Mouse (Mus musculus): ENCODE measurements around the gene Asic2.

Gene Asic2

DNA sequence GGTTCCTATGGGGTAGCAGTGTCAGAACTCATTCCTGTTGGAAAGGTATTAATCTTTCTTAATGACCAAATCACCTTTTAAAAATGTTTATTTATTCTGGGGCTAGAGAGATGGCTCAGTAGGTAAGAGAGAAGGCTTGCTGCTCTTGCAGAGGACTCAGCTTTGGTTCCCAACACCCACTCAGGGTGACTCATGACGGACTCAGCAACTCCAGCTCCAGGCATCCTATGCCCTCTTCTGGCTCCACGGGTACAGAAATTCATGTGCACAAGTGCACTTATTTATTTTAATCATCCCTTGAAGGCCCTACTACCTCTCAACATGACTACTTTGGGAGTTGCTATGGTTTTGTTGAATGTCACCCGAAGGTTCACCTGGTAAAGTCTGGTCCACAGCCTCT is 780.4 kb downstream of the Asic2 start:
- DNase-seq (ENCODE audit: low spot score): no peak

DNA sequence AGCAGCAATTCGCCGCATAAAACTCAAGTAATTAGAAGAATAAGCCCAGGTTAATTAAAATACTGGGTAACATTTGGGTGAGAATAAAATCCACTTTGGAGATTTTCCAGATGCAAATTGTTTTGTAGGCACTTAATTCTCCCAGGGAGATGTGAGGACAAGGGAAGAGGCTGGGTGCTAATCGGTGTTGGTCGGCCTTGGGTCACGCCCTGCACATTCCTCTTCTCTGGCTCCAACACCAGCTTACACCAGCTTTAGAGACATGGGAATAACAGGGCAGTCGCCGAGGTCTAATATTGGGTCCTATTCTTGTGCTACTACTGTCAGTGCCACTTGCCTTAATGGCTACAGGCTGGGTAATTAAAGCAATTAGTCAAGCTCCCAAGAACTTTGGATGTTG is 783.5 kb downstream of the Asic2 start:
- no peak for DNase-seq (ENCODE audit: low spot score)

DNA sequence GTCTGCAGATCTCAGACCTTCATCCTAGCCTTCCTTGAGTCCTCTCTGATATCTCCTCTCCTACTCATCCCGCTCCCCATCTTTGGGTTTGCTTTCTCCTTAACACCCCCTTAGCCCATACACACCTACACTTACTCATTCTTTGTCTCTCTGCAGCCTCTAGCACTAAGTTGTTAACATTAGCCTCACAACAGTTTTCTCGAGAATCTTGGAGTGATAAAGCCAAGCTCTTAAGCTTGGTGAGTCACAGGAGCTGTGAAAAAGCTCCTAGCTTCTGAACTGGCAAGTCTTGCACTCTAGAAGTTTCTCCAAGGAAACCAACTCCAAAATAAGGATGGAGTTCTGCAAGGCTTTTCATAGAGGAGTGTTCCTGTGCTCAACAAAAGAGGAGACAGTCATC is 803.4 kb downstream of the Asic2 start:
- DNase-seq (ENCODE audit: low spot score): no peak

DNA sequence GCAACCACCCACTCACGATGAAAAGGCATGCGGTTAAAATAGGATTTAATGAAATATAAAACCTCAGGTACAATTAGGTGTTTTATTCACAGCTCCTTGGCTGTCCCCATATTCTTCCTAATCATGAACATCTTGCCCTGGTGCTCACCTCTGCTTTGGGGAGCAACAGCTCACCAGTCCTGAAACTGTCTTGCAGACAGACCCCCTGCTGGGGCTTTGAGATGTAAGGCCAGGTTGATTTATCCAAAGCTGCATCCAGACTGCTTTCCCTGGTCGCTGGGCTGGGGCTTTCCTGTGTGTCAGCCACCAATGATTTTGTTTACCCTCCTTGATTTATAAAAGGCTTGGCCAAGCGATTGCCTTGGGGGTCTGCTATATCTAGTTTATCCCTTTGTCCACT is 805.2 kb downstream of the Asic2 start:
- no peak for DNase-seq (ENCODE audit: low spot score)

DNA sequence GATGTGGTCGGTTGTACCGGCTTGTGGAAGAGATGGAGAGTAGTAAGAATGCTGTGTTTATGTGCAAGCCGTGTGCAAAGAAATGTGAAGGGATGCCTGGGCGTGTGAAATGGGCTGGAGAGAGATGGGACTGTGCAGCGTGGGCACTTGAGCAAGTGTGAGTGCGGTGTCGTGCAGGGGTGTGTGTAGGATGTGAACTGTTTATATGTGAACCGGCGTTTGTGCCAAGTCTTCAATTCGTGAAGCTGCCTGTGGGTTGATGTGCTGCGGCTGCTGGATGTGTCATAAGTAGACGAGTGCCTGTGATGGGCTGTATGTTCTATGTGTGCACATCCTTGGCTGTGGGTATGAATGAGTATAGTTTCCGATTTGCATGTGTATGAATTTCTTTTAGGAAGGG is 814.4 kb downstream of the Asic2 start:
- DNase-seq (ENCODE audit: low spot score): peak; percentile 66

DNA sequence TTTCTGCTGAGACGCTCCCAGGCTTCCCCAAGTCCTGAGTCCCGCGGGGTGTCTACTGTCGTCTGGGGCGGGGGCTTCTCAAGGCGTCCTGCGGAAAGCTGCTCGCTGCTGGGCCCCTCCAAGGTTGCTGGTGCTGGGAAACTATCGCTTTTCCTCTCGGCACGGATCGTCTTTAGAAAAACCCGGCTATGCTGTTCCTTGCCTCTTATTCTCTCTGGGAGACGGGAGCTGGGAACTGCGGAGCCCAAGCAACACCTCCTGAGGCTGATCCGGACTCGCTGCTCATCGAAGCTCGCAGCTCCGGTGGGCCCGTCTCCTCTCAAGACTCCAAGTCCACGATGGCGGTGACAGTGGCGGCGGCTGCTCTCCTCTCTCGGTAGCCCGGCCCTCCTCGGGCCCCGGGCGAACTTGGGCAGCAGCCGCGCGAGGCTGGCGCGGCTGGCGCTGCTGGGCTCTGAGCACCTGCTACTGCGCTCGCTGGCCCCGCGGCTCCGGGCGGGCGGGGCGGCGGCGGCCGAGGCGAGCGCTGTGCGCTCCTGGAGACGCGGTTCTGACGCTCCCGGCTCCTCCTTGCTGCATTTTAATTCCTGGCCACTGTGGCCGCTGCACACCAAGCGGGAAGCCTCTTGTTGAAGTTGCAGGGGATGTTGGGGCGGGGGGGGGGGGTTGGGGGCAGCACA is 815.0 kb downstream of the Asic2 start:
- peak; percentile 58 for DNase-seq (ENCODE audit: low spot score)

DNA sequence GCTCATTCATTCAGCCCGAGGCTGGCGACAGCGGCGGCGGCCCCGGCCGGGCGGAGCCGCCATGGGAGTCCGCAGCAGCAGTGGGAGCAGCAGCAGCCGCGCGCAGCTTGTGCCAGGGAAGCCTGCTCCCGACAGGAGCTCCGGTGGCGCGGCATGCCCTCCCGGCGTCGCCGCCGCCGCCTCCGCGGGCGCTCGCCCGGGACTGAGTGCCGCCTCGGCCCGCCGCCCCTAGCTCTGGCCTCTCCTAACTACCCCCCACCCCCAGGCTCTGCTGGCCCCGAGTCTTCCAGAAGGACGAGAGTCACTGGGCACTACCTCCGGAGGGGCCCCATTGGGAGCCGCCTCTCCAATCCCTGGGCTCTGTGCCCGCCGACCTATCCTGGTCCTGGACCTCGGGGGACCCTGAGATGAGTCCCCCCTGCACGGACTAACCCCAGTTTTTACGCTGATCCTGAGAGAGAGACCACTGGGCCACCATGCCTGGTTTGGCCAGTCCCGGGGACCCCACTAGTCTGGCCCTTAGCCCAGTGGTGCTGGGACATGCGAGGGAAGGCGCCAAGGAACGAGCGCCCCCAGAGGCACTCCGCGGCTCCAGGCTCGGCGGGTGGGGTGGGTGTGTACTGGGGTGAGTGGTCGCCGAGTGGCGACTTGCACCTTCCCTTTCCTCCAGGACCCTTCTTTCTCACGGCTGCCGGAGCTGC is 815.6 kb downstream of the Asic2 start:
- peak; percentile 30 for DNase-seq (ENCODE audit: low spot score)

DNA sequence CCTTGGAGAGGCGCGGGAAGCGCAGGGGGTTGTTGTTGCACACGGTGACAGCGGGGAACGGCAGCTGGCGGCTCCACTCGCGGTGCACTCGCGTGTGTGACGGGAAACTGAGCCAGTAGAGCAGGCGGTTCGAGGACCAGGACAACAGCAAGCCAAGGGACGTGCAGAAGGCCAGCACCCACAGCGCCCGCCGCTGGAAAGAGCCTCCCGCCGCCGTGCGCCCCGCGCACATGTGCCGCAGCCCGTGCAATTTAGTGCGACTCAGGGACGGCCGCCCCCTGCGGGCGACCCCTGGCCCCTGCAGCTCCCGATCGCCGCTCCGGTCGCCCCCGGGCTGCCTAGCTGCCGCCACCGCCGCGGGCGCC is 816.3 kb downstream of the Asic2 start:
- peak; percentile 34 for DNase-seq (ENCODE audit: low spot score)

DNA sequence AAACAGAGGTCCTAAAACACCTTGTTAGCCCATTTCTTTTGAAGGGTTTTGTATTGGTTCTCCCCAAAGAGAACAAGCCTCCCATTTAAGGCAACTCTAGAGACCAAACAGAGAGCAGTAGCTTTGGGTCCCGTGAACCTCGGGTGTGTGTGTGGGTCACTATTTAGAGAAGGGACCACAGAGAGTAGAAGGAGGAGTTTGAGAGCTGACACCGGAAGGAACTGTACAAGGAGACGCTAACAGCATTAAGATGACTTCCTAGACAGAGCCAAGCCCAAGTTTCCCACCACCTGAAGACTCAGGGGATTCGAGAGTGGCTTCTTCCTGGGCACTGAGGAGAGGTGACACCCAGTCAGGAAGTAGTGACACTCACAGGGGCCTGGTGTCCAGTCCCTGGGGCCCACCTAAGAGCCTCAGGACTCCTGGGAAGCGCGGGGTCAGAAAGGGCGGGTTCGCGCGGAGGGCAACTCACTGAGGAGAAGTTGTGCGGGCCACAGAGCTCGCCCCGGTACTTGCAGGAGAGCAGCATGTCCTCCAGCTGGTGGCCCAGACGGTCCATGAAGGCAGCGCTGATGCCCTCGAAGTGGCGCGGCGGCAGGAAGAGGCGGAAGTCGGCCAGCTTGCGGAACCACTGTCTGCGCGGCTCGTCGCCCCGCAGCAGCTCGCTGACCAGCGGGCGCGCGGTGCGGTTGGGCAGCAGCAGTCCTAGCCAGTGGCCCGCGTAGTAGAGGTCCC is 816.8 kb downstream of the Asic2 start:
- no peak for DNase-seq (ENCODE audit: low spot score)

DNA sequence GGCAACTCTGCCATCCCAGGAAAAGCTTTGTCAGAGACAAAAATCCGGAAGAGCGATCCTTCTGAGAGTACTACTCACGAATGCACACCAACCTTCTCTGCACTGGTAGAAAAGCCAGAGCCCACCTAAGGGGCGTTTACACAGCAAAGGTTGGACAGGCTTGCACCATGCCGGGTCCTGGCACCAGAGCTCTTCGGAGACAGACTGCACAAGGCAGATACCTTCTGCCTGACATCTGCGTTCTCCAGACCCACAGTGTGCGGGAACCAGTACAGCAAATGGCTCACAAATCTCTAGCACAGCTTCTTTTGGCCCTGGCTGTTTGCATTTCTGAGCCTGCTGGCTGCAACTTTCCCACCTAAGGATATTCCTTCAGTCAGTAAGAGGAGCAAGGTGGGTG is 817.6 kb downstream of the Asic2 start:
- DNase-seq (ENCODE audit: low spot score): no peak

DNA sequence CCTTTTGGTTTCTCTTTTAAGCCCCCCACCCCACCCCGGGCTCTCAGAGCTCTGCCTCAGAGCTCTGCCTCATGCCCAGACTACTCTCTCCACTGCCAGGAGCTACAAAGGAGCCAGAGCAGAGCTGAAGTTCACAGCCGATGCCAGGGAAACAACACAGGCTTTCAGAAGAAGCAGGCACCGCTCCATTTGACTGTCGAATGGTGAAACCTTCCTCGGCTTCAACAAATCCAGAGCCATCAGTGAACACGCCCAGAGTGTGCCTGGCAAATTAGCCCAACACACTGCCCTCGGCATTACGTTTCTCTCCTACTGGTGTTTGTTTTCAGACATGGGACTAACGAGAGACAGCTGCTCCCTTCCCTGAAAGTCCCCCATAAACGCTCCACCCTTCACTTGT is 819.8 kb downstream of the Asic2 start:
- no peak for DNase-seq (ENCODE audit: low spot score)

DNA sequence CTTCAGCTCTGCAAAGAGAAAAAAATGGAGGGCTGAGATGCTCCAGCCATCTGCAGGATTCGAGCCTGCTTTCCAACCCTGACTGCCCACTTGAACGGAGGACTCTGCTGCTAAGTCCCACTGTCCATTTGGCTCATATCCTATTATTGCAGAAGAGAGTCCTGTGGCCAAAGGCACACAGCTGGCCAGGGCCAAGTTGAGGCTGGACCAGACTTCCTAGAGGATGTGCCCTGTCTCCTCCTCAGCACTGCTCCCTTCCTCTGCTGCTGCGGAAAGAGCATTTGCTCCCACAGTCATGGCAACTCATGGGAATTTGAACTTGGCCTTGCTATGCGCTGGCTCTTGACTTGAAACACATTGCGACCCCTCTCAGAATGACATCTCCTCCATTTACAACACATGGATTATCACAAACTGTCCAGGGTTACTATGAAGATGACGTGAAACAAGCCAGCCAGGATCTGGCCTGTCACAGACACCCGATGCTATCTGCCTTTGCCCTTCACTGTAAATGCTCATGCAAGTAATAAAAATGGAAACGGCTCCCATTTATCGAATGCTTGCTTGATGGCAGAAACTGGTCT is 821.6 kb downstream of the Asic2 start:
- DNase-seq (ENCODE audit: low spot score): no peak

DNA sequence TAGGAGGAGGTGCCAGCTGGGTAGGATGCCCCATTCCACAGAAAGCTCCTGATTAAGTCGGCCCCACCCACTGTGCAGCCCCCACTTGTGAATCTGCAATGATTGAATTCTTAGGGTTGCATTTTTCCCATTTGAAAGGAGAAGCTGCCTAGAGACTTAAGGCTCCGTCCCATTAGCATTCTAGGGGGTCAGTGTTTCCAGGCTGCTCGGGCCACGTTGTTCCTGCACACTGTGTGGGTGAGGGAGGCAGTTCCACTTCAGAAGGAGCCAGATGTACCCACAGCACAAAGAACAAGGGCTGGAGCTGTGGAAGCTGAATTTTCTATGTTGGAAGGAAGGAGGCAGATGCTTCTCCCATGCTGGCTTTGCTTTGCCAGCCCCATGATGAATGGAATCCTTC is 833.1 kb downstream of the Asic2 start:
- DNase-seq (ENCODE audit: low spot score): peak; percentile 46

DNA sequence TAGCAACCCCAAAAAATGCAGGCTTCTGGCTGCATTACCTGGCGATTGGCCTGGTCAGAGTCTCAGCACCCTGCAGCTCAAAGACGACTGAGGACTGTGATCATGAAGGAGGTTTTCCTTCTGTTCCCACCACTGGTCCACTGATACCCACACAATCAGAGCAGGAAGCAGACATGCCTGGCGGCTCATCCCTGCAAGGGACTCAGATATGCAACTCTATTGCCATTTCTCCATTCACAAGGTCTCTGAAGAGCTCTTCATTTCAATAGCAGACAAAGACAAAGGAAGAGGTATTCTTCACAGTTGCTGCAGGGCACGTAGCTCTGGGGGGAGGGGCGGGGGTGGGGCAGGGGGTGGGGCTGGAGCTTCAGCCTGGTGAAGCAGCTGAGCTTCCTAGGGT is 834.3 kb downstream of the Asic2 start:
- no peak for DNase-seq (ENCODE audit: low spot score)

DNA sequence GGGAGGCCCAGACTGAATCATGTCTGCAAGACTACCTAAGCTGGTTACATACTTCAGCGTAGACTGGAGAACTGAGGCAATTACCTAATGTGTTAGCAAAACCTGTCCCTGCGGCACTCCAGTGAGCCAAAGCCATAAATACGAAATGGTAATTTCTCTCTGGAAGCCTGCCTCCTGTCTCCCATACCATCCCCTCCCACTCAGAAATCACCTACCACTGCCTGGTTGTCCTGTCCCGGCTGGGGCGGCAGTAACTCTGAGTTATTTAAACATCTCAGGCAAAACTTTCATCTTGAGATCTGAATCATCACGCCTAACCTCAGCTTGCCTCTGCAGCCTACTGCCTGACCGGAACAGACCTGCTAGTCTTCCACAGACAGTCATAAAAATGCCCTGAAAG is 835.6 kb downstream of the Asic2 start:
- DNase-seq (ENCODE audit: low spot score): no peak

DNA sequence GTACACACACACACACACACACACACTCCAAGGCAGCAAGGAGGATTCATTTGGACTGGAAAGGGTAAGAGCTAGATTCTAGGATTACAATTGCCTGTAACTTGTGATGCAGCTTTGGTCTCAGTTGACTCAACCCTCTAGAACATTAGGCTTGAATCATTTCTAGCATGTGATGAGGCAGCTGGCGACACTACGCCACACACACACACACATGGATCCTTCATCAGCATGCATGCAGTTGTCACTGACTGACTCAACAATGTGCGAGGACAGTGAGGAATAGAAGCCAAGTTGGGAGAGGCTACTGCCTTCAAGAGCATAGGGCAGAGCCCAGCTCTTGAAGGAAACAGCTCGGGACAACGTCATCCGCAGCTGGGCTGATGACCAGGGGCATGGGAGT is 843.9 kb downstream of the Asic2 start:
- no peak for DNase-seq (ENCODE audit: low spot score)

DNA sequence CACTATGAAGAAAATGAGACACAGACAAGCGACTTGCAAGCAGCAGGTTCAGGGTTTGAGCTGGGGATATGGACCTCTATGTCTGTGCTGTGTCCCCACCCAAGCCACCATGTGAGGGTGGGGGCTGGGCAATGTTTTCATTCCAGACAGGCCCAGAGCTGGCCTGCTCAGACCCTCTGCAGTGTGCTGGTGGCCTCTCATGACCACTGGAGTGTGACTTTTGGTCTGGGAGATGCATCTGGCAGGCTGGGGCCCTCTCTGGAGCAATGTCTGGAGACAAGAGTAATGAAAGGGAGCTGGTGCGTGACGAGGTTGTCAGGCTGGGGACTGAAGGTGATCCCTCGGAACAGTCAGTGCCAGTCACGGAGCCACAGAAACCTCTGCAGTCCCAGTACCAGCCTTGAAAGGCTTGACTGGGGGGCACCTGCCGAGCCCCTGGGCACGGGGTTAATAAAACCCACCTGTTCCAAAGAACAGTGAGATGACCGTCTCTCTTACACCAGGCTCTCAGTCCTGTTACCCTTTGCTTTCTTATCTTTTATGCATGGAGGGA is 848.2 kb downstream of the Asic2 start:
- no peak for DNase-seq (ENCODE audit: low spot score)

DNA sequence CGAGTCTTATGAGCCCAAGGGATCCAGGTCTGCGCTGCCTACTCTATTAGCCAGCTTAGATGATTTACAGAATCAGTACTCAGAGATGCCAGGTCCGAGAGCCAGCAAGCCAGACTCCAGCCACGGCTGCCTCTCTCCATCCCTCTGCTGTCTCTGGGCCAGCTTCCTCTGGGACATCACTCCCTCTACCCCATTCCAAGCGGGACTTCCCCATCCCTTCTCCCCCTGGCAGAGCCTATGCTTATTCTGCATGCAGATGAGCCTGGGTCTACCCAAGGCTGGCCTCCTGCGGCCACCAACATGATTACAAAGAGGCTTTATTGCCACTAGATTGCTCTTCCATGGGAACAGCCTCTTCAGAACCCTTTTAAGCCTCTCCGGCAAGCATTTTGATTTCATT is 850.2 kb downstream of the Asic2 start:
- DNase-seq (ENCODE audit: low spot score): no peak

DNA sequence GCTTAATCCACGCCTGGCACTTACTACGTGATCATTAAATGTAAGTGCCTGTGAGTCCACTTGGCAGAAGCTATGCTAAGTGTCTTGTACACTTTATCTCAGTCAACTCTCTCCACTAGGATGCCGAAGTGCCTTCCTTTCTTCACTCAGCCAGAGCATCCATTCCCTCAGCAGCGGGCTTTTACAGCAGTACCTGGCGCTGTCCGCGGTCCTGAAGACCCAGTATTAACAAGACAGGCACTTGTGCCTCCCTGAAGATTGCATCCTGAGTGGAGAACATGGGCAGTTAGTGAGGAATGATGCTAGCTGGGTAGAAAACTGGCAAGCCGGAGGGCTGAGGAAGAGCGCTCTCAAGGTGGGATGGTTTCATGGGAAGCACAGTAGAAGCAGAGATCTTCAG is 852.6 kb downstream of the Asic2 start:
- no peak for DNase-seq (ENCODE audit: low spot score)

DNA sequence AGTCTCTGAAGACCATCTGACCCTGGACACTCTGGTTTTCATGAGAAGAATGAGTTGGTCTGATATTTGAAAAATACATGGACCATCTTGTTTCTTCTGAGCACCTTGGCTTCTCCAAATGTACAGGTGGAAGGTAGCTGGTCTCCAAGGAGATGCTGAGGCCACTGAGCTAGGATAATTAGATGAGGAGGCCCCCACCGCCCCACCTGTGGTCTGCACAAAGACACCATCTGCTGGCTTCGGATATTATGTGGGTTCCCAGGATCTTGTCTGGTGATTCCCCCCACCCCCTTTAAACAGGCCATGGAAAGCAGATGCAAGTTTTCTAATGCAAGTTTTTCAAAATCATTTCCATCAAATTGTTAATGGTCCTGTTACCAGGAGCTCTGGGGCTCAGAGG is 856.6 kb downstream of the Asic2 start:
- DNase-seq (ENCODE audit: low spot score): no peak

DNA sequence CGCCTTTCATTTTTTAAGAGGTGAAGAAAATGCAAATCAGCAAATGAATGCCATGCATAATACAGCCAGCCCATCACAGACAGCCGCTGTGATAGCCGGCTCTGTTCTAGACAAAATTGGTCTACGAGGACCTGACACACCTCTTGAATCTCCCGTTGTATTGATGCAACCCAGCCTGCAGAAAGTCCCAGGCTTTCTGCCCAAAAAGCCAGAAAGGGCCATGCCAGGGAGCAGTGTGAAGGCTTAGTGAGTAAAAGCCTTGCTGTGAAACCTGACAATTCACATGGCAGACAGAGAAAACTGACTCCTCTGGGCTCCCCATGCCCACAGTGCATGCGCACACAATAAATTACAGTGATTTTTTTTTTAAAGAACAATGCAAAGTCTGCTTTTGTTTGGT is 858.2 kb downstream of the Asic2 start:
- no peak for DNase-seq (ENCODE audit: low spot score)

DNA sequence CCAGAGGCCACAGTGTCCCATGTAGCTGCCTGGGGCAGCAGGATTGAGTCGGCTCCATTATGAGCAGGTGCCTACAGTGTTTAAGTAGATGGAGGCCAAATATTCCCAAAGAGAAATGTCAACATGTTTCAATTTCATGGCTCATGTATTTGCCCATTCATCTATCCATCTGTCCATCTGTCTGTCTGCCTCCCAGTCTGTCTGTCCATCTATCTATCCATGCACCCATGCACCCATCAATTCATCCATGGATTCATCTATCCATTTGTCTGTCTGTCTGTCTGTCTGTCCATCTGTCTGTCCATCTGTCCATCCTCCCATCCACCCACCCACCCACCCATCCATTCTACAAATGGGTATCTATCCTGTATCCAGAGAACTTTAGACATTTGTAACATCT is 861.3 kb downstream of the Asic2 start:
- DNase-seq (ENCODE audit: low spot score): no peak

DNA sequence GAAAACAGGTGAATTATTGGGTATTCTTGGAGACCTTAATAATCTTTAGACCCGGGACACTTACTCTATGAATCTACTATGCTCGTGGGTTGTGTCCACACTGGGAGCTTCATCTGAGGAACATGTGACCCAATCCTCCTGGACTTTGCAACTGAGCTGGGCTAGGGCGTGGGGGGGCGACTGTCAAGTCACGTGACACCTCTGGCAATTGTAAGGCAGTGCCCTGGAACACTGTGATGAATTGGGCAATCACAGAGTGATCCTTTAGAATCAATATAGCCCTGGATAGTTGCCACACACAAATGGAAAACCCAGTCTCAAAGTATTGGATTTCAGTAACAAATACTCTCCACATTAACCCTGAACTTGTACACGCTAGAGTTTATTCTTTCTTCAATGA is 867.4 kb downstream of the Asic2 start:
- DNase-seq (ENCODE audit: low spot score): no peak
